Mouse (Mus musculus) bone marrow macrophage, adult 2 months (primary cell): Measurements from ENCODE around the gene Rack1.

Experiments
- CTCF ChIP-seq: IDR thresholded peaks from 2 replicates; pipeline ENCODE4 v1.5.1; 2012; ENCODE audit warnings: low read depth, mild to moderate bottlenecking, low read length, moderate library complexity
- POLR2A ChIP-seq: IDR thresholded peaks from 2 replicates; pipeline ENCODE4 v1.6.1; 2012; ENCODE audit warnings: mild to moderate bottlenecking, low read depth, low read length, borderline replicate concordance

- TF ChIP-seq CTCF (peak; percentile 48), POLR2A (no peak)
Observed at GRCm38 (mm10) chr11:48779450-48779849, 20.7 kb upstream of the Rack1 start.
